Mouse (Mus musculus): ENCODE measurements around the gene Zfp697. TPM values are rescaled to one million over a fixed set of nuclear protein-coding genes. Genes with fewer than 3 reads are reported as not detected.
"Not testable (repeated sequence)": the region's sequence is repeated elsewhere in the genome, so short reads cannot be mapped to it uniquely, and the experiment has no call there.

Zfp697 gene
- polyA plus RNA-seq, 1 experiment from 2014 or later = 7.9 TPM

- WGBS = 60% methylated on average over 2 of the region's 2 CpGs
- not testable (repeated sequence) for H3K4me3 ChIP-seq; H3K4me1 ChIP-seq; H3K27ac ChIP-seq; ATAC-seq (ENCODE audit: borderline replicate concordance, extremely low read depth, low FRiP score, low TSS enrichment); H3K9me3 ChIP-seq; H3K9ac ChIP-seq; H3K36me3 ChIP-seq; H3K27me3 ChIP-seq; H3K4me2 ChIP-seq
Observed at GRCm38 (mm10) chr3:98614406-98614927, 232.2 kb downstream of the Zfp697 start.

- H3K36me3 ChIP-seq; H3K4me3 ChIP-seq; H3K4me1 ChIP-seq; H3K27ac ChIP-seq; H3K9ac ChIP-seq; ATAC-seq (ENCODE audit: borderline replicate concordance, extremely low read depth, low FRiP score, low TSS enrichment); H3K4me2 ChIP-seq; H3K9me3 ChIP-seq; H3K27me3 ChIP-seq: not testable (repeated sequence)
- 32% methylated on average over 2 of the region's 2 CpGs for WGBS
Observed at GRCm38 (mm10) chr3:98616244-98616643, 234.0 kb downstream of the Zfp697 start.

GRCm38 (mm10) chr3:98616786-98617185 lies 234.5 kb downstream of the Zfp697 start:
- H3K27me3 ChIP-seq; H3K4me2 ChIP-seq; H3K9ac ChIP-seq; ATAC-seq (ENCODE audit: borderline replicate concordance, extremely low read depth, low FRiP score, low TSS enrichment); H3K27ac ChIP-seq; H3K4me1 ChIP-seq; H3K4me3 ChIP-seq; H3K9me3 ChIP-seq; H3K36me3 ChIP-seq: not testable (repeated sequence)
- WGBS = 69% methylated on average over 1 of the region's 1 CpGs

- Histone ChIP-seq H3K27ac (no peak overlapping the region), H3K4me2 (no peak overlapping the region), H3K36me3 (no peaks in the 10 kb centered on the region), H3K4me1 (no peaks in the 10 kb centered on the region), H3K27me3 (no peaks in the 10 kb centered on the region), H3K4me3 (no peak overlapping the region), H3K9me3 (no peaks in the 10 kb centered on the region), H3K9ac (no peak overlapping the region)
- ATAC-seq (ENCODE audit: borderline replicate concordance, extremely low read depth, low FRiP score, low TSS enrichment) = no peak
- WGBS = 85% methylated on average over 3 of the region's 3 CpGs
Observed at GRCm38 (mm10) chr3:98629633-98630032, 247.4 kb downstream of the Zfp697 start.

- H3K9me3 ChIP-seq = no peaks in the 10 kb centered on the region
- H3K27ac ChIP-seq = no peak within 1 kb of the TSS
- no peak within 1 kb of the TSS for H3K4me3 ChIP-seq
- ATAC-seq (ENCODE audit: borderline replicate concordance, extremely low read depth, low FRiP score, low TSS enrichment) = no peak
- no peaks in the 10 kb centered on the region for H3K36me3 ChIP-seq
- no peaks in the 10 kb centered on the region for H3K4me1 ChIP-seq
- no peaks in the 10 kb centered on the region for H3K27me3 ChIP-seq
- no peak within 1 kb of the TSS for H3K9ac ChIP-seq
- H3K4me2 ChIP-seq = no peak within 1 kb of the TSS
Observed at GRCm38 (mm10) chr3:98630152-98630551, 247.9 kb downstream of the Zfp697 start, which contains the start of gene Hsd3b5. Gene Hsd3b5, minus strand, starts transcription at chr3:98630252.

- no peak overlapping the region for H3K4me2 ChIP-seq
- H3K9me3 ChIP-seq = no peaks in the 10 kb centered on the region
- WGBS = 64% methylated on average over 1 of the region's 1 CpGs
Observed at GRCm38 (mm10) chr3:98635145-98635544, 252.9 kb downstream of the Zfp697 start.

GRCm38 (mm10) chr3:98680786-98681185 lies 298.5 kb downstream of the Zfp697 start:
- H3K36me3 ChIP-seq = no peaks in the 10 kb centered on the region
- H3K9ac ChIP-seq = no peak overlapping the region
- H3K4me3 ChIP-seq = no peak overlapping the region
- ATAC-seq (ENCODE audit: borderline replicate concordance, extremely low read depth, low FRiP score, low TSS enrichment) = no peak
- H3K27ac ChIP-seq = no peak overlapping the region
- no peak overlapping the region for H3K4me2 ChIP-seq
- H3K27me3 ChIP-seq = no peaks in the 10 kb centered on the region
- H3K4me1 ChIP-seq = no peaks in the 10 kb centered on the region
- no peaks in the 10 kb centered on the region for H3K9me3 ChIP-seq

More at GRCm38 (mm10) chr3:98635145-98635544, 252.9 kb downstream of the Zfp697 start:
- Histone ChIP-seq H3K27me3 (no peaks in the 10 kb centered on the region), H3K27ac (no peak overlapping the region), H3K4me1 (no peaks in the 10 kb centered on the region), H3K4me3 (no peak overlapping the region), H3K9ac (no peak overlapping the region), H3K36me3 (no peaks in the 10 kb centered on the region)
- ATAC-seq (ENCODE audit: borderline replicate concordance, extremely low read depth, low FRiP score, low TSS enrichment) = no peak

GRCm38 (mm10) chr3:98682401-98682800 lies 300.1 kb downstream of the Zfp697 start:
- H3K9me3 ChIP-seq = no peaks in the 10 kb centered on the region
- no peaks in the 10 kb centered on the region for H3K36me3 ChIP-seq
- WGBS = 65% methylated on average over 1 of the region's 1 CpGs
- no peaks in the 10 kb centered on the region for H3K27me3 ChIP-seq
- H3K4me2 ChIP-seq = no peak overlapping the region
- H3K4me1 ChIP-seq = no peaks in the 10 kb centered on the region
- no peak overlapping the region for H3K27ac ChIP-seq
- H3K4me3 ChIP-seq = no peak overlapping the region
- ATAC-seq (ENCODE audit: borderline replicate concordance, extremely low read depth, low FRiP score, low TSS enrichment) = no peak
- H3K9ac ChIP-seq = no peak overlapping the region

GRCm38 (mm10) chr3:98720740-98721139 lies 338.5 kb downstream of the Zfp697 start:
- Histone ChIP-seq H3K36me3 (no peaks in the 10 kb centered on the region), H3K27ac (no peak overlapping the region), H3K4me1 (no peaks in the 10 kb centered on the region), H3K9ac (no peak overlapping the region), H3K4me3 (no peak overlapping the region), H3K9me3 (no peaks in the 10 kb centered on the region), H3K4me2 (no peak overlapping the region), H3K27me3 (no peaks in the 10 kb centered on the region)
- no peak for ATAC-seq (ENCODE audit: borderline replicate concordance, extremely low read depth, low FRiP score, low TSS enrichment)

GRCm38 (mm10) chr3:98724376-98724775 lies 342.1 kb downstream of the Zfp697 start, which contains the start of gene Hsd3b2:
Gene Hsd3b2, minus strand, starts transcription at chr3:98724543.
- WGBS = 47% methylated on average over 1 of the region's 1 CpGs
- ATAC-seq (ENCODE audit: borderline replicate concordance, extremely low read depth, low FRiP score, low TSS enrichment) = no peak

GRCm38 (mm10) chr3:98726281-98726680 lies 344.0 kb downstream of the Zfp697 start:
- no peaks in the 10 kb centered on the region for H3K9me3 ChIP-seq
- no peak overlapping the region for H3K4me3 ChIP-seq
- no peaks in the 10 kb centered on the region for H3K27me3 ChIP-seq
- no peaks in the 10 kb centered on the region for H3K4me1 ChIP-seq
- H3K9ac ChIP-seq = no peak overlapping the region
- 77% methylated on average over 2 of the region's 2 CpGs for WGBS
- no peaks in the 10 kb centered on the region for H3K36me3 ChIP-seq
- H3K4me2 ChIP-seq = no peak overlapping the region
- no peak overlapping the region for H3K27ac ChIP-seq
- no peak for ATAC-seq (ENCODE audit: borderline replicate concordance, extremely low read depth, low FRiP score, low TSS enrichment)

More at GRCm38 (mm10) chr3:98724376-98724775, 342.1 kb downstream of the Zfp697 start, which contains the start of gene Hsd3b2:
- Histone ChIP-seq H3K9ac (no peak within 1 kb of the TSS), H3K4me3 (no peak within 1 kb of the TSS), H3K27me3 (no peaks in the 10 kb centered on the region), H3K4me1 (no peaks in the 10 kb centered on the region), H3K4me2 (no peak within 1 kb of the TSS), H3K9me3 (no peaks in the 10 kb centered on the region), H3K27ac (no peak within 1 kb of the TSS), H3K36me3 (no peaks in the 10 kb centered on the region)

GRCm38 (mm10) chr3:98733724-98734123 lies 351.5 kb downstream of the Zfp697 start:
- Histone ChIP-seq H3K4me1 (no peaks in the 10 kb centered on the region), H3K9me3 (no peaks in the 10 kb centered on the region), H3K27me3 (no peaks in the 10 kb centered on the region), H3K4me2 (no peak overlapping the region), H3K36me3 (no peaks in the 10 kb centered on the region), H3K4me3 (no peak overlapping the region), H3K27ac (no peak overlapping the region), H3K9ac (no peak overlapping the region)
- WGBS = 85% methylated on average over 2 of the region's 2 CpGs
- no peak for ATAC-seq (ENCODE audit: borderline replicate concordance, extremely low read depth, low FRiP score, low TSS enrichment)

- H3K36me3 ChIP-seq = no peaks in the 10 kb centered on the region
- H3K27ac ChIP-seq = no peak overlapping the region
- H3K9ac ChIP-seq = no peak overlapping the region
- H3K4me2 ChIP-seq = no peak overlapping the region
- H3K27me3 ChIP-seq = no peaks in the 10 kb centered on the region
- H3K9me3 ChIP-seq = no peaks in the 10 kb centered on the region
- ATAC-seq (ENCODE audit: borderline replicate concordance, extremely low read depth, low FRiP score, low TSS enrichment) = no peak
- WGBS = 75% methylated on average over 4 of the region's 4 CpGs
- no peaks in the 10 kb centered on the region for H3K4me1 ChIP-seq
- no peak overlapping the region for H3K4me3 ChIP-seq
Observed at GRCm38 (mm10) chr3:98734340-98734739, 352.1 kb downstream of the Zfp697 start.

Measured in lung, embryonic 15.5 days (tissue).